Mouse (Mus musculus) MEL (cell line): ENCODE measurements around the gene Peli2.

Experiments used
- BHLHE40 ChIP-seq: IDR thresholded peaks from 2 replicates; pipeline ENCODE4 v1.6.1; 2012; ENCODE audit warnings: low read depth, mild to moderate bottlenecking, inconsistent platforms, low read length, improper control_type of control experiment, borderline replicate concordance
- CHD1 ChIP-seq: IDR thresholded peaks from 2 replicates; pipeline ENCODE4 v1.6.1; 2012; ENCODE audit warnings: low read depth, mild to moderate bottlenecking, inconsistent platforms, low read length, improper control_type of control experiment
- CTCF ChIP-seq, 3 experiments: IDR thresholded peaks in 2 of 3; conservative IDR thresholded peaks in 1 of 3; 2 replicates each; pipeline ENCODE4 v1.5.1; 2011 to 2012; ENCODE audit warnings: low read length in 3 of 3, low read depth in 2 of 3, mild to moderate bottlenecking in 2 of 3, improper control_type of control experiment in 1 of 3, inconsistent platforms in 1 of 3, mixed read lengths in 1 of 3, moderate library complexity in 1 of 3; ENCODE audit not compliant: control insufficient read depth in 1 of 3, insufficient read depth in 1 of 3, poor library complexity in 1 of 3, severe bottlenecking in 1 of 3
- EP300 ChIP-seq, 2 experiments: IDR thresholded peaks; 2 replicates each; pipeline ENCODE4 v1.6.1; 2011; ENCODE audit warnings: improper control_type of control experiment in 2 of 2, low read length in 2 of 2, low read depth in 1 of 2, mild to moderate bottlenecking in 1 of 2
- MAZ ChIP-seq: IDR thresholded peaks from 2 replicates; pipeline ENCODE4 v1.6.1; 2012; ENCODE audit warnings: low read depth, mild to moderate bottlenecking, inconsistent platforms, low read length, improper control_type of control experiment
- POLR2A ChIP-seq, 2 experiments: IDR thresholded peaks; 2 replicates each; pipeline ENCODE4 v1.6.1; 2011 to 2012; ENCODE audit warnings: low read length in 2 of 2, mild to moderate bottlenecking in 2 of 2, control low read depth in 1 of 2, improper control_type of control experiment in 1 of 2, low read depth in 1 of 2, moderate library complexity in 1 of 2; ENCODE audit not compliant: control insufficient read depth in 1 of 2, insufficient read depth in 1 of 2, poor library complexity in 1 of 2
- RAD21 ChIP-seq: IDR thresholded peaks from 2 replicates; pipeline ENCODE4 v1.6.1; 2011; ENCODE audit warnings: mild to moderate bottlenecking, low read depth, low read length, improper control_type of control experiment
- SIN3A ChIP-seq: IDR thresholded peaks from 2 replicates; pipeline ENCODE4 v1.6.1; 2012; ENCODE audit warnings: low read length, improper control_type of control experiment, inconsistent platforms
- TAL1 ChIP-seq: IDR thresholded peaks from 2 replicates; pipeline ENCODE4 v1.6.1; 2012; ENCODE audit warnings: mild to moderate bottlenecking, inconsistent platforms, low read length, moderate library complexity, mixed read lengths
- USF1 ChIP-seq: IDR thresholded peaks from 2 replicates; pipeline ENCODE4 v1.6.1; 2014; ENCODE audit warnings: low read depth, mild to moderate bottlenecking, inconsistent platforms, low read length, improper control_type of control experiment, moderate library complexity
- ZC3H11A ChIP-seq: IDR thresholded peaks from 2 replicates; pipeline ENCODE4 v1.6.1; 2012; ENCODE audit warnings: low read depth, mild to moderate bottlenecking, inconsistent platforms, low read length, improper control_type of control experiment
- ZKSCAN1 ChIP-seq: IDR thresholded peaks from 2 replicates; pipeline ENCODE4 v1.6.1; 2012; ENCODE audit warnings: low read depth, mild to moderate bottlenecking, inconsistent platforms, low read length, improper control_type of control experiment, moderate library complexity
- ZNF384 ChIP-seq: IDR thresholded peaks from 2 replicates; pipeline ENCODE4 v1.6.1; 2012; ENCODE audit warnings: low read depth, mild to moderate bottlenecking, inconsistent platforms, low read length, improper control_type of control experiment

- TF ChIP-seq POLR2A (IDR thresholded peaks at IDR 0.05; ENCODE audit: control insufficient read depth in 1 of 2, insufficient read depth in 1 of 2, low read depth in 1 of 2, low read length in 2 of 2, poor library complexity in 1 of 2), result no peak
- TF ChIP-seq CHD1, result no peak
- no peak for TF ChIP-seq USF1
- TF ChIP-seq BHLHE40, result no peak
- TF ChIP-seq SIN3A, result no peak
- no peak for TF ChIP-seq ZKSCAN1
- TF ChIP-seq MAZ, result no peak
- no peak for TF ChIP-seq CTCF (IDR thresholded peaks at IDR 0.05 in 2 of 3, conservative IDR thresholded peaks at IDR 0.05 in 1 of 3; ENCODE audit: control insufficient read depth in 1 of 3, insufficient read depth in 1 of 3, low read depth in 2 of 3, low read length in 3 of 3, poor library complexity in 1 of 3, severe bottlenecking in 1 of 3)
- TF ChIP-seq TAL1, result no peak
- no peak for TF ChIP-seq EP300 (IDR thresholded peaks at IDR 0.05; ENCODE audit: low read depth in 1 of 2, low read length in 2 of 2)
- TF ChIP-seq ZNF384, result no peak
- no peak for TF ChIP-seq ZC3H11A
- TF ChIP-seq RAD21, result no peak
Observed at GRCm38 (mm10) chr14:48157835-48158234, 37.2 kb downstream of the Peli2 start.
